Mouse (Mus musculus) lung, embryonic 16.5 days (tissue): ENCODE results near the gene Mfsd14a. TPM values are rescaled to one million over a fixed set of nuclear protein-coding genes. Genes with fewer than 3 reads are reported as not detected.

Experiments
- ATAC-seq: fragments of 200-750 bp; cut with Nextera tagmentation; 2 replicates; pipeline ENCODE4 v1.8.0; 2017; ENCODE audit warnings: low read depth, mild to moderate bottlenecking, moderate library complexity
- H3K27ac ChIP-seq: fragments of 300-500 bp; sonication (generic); 2 replicates; pipeline ENCODE4 v1.5.1; 2014; ENCODE audit warnings: mild to moderate bottlenecking, control low read depth, low read length
- H3K27me3 ChIP-seq: fragments of 300-500 bp; sonication (generic); 2 replicates; pipeline ENCODE4 v1.6.1; 2014; ENCODE audit warnings: low read depth, low read length, mixed read lengths; ENCODE audit not compliant: control insufficient read depth, insufficient read depth
- H3K36me3 ChIP-seq: fragments of 300-500 bp; sonication (generic); 2 replicates; pipeline ENCODE4 v1.6.1; 2014; ENCODE audit warnings: low read length; ENCODE audit not compliant: control insufficient read depth, insufficient read depth
- H3K4me1 ChIP-seq: fragments of 300-500 bp; sonication (generic); replicated peaks from 2 replicates; pipeline ENCODE4 v1.6.1; 2014; ENCODE audit warnings: low read length, mixed read lengths; ENCODE audit not compliant: control insufficient read depth, insufficient read depth
- H3K4me2 ChIP-seq: fragments of 300-500 bp; sonication (generic); 2 replicates; pipeline ENCODE4 v1.6.1; 2014; ENCODE audit warnings: low read depth, low read length, control low read depth
- H3K4me3 ChIP-seq: fragments of 300-500 bp; sonication (generic); 2 replicates; pipeline ENCODE4 v1.5.1; 2014; ENCODE audit warnings: mild to moderate bottlenecking, low read length, control low read depth
- H3K9ac ChIP-seq: fragments of 300-500 bp; sonication (generic); 2 replicates; pipeline ENCODE4 v1.6.1; 2014; ENCODE audit warnings: low read length, control low read depth
- H3K9me3 ChIP-seq: fragments of 300-500 bp; sonication (generic); 2 replicates; pipeline ENCODE4 v1.6.1; 2016; ENCODE audit warnings: low read length; ENCODE audit not compliant: control insufficient read depth
- whole genome bisulfite sequencing: fragments of 180-500 bp; shearing (Covaris S2); extraction: QIAGEN DNeasy Blood & Tissue Kit; methylation state at CpG from one replicate; pipeline ENCODE4 v1.1.7; 2014; 5-methylcytosine and 5-hydroxymethylcytosine counted together
- polyA plus RNA-seq: library from polyadenylated mRNA; unstranded; fragments of >200 nt; fragmentation: Nextera tagmentation; extraction: Ambion mirVana; gene quantifications from 2 replicates; pipeline ENCODE4 v1.2.1, GENCODE M21; 2015

Gene Mfsd14a
- 83.8 and 84.4 TPM in 2 replicates for polyA plus RNA-seq

DNA sequence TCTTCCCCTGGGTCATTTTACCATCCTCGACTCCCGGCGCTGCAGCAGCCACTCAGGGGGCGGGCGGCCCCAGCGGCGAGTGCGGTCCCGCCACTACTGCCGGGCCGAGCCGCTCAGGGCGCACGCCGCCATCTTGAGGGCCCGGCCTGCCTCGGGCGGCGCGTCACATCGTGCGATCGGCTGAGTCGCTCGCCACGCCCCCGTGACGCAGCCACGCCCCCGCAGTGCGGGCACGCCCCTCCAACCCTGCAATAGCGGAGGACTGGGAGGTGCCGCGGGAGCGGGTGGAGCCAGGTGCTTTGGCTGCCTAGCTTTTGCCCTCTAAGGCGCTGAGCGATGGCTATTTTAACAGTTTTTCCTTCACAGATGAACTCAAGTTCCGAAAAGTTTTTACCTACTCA, at the start of gene Mfsd14a:
Gene Mfsd14a (minus strand): TSS at position 215 of the 401 bp plus-strand sequence.
- peaks cover 22% of the 10 kb centered on the region for H3K4me1 ChIP-seq

DNA sequence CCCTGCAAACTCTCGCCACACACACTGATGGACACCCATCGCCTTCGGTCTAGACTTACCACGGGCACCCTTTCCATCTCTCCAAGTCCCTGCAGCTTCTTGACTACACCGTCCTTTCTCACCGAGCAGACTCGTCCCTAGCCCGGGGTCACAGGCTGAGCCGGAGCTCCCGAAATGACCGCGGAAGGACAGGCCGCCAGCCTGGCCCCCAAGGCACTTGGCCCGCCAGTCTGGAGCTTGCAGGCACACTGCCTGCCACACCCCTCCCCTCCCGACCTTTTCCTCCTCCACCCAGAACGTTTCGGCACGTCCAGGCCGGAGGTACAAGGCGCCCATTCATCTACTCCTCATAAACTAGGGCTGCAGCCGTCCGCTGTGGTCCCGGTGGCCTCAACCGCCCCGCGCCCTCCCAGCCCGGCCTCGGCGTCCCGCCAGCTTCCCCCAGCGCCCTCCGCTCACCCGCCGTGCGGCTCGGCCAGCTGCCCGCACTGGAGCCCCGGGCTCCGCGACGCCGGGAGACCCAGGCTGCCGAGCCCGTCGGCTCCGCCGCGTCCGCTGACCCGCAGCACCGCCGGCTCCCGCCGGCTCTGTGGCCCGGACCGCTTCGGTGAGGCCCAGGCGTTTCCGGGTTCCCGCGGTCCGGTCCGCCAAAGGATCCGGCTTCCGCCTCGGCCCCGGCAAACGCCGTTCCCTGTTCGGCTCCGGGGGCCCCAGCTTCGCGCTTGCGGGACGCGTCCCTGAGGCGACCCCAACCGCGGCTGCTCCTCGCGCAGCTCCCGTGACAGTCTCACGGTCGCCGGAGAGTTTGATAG, 49.4 kb upstream of the Mfsd14a start:
- peak; percentile 92 for ATAC-seq
- Histone ChIP-seq H3K4me1 (peaks cover 13% of the 10 kb centered on the region), H3K9me3 (no peaks in the 10 kb centered on the region), H3K27ac (peak overlapping the region; percentile 82), H3K4me2 (peak overlapping the region; percentile 82), H3K36me3 (peaks cover under 1% of the 10 kb centered on the region; the same call in 1 of the 2 replicates), H3K4me3 (peak overlapping the region; percentile 97), H3K27me3 (no peaks in the 10 kb centered on the region), H3K9ac (peak overlapping the region; percentile 98)
- WGBS, result under 1% methylated on average over 85 of the region's 85 CpGs

More for the DNA sequence above, at the start of gene Mfsd14a:
- H3K9me3 ChIP-seq, result no peaks in the 10 kb centered on the region
- WGBS, result under 1% methylated on average over 39 of the region's 39 CpGs
- H3K27me3 ChIP-seq, result no peaks in the 10 kb centered on the region
- peak within 1 kb of the TSS; percentile 83 for H3K4me3 ChIP-seq
- peak; percentile 100 for ATAC-seq
- peak within 1 kb of the TSS; percentile 92 for H3K9ac ChIP-seq
- peak within 1 kb of the TSS; percentile 90 for H3K27ac ChIP-seq
- H3K36me3 ChIP-seq, result no peaks in the 10 kb centered on the region
- peak within 1 kb of the TSS; percentile 73 for H3K4me2 ChIP-seq

GRCm38 (mm10) chr3:116710941-116711340, 48.5 kb upstream of the Mfsd14a start:
- peaks cover 13% of the 10 kb centered on the region for H3K4me1 ChIP-seq
- H3K4me2 ChIP-seq, result peak overlapping the region; percentile 82
- WGBS, result 42% methylated on average over 9 of the region's 9 CpGs

GRCm38 (mm10) chr3:116705637-116706204, 43.2 kb upstream of the Mfsd14a start:
- no peak overlapping the region for H3K4me2 ChIP-seq
- H3K27me3 ChIP-seq, result no peaks in the 10 kb centered on the region
- ATAC-seq, result no peak
- H3K9ac ChIP-seq, result no peak overlapping the region
- 100% methylated on average over 1 of the region's 1 CpGs for WGBS
- H3K4me1 ChIP-seq, result peaks cover under 1% of the 10 kb centered on the region; the same call in 1 of the 2 replicates
- H3K4me3 ChIP-seq, result no peak overlapping the region
- no peaks in the 10 kb centered on the region for H3K9me3 ChIP-seq
- no peak overlapping the region for H3K27ac ChIP-seq
- H3K36me3 ChIP-seq, result peaks cover 4% of the 10 kb centered on the region; the same call in 1 of the 2 replicates

More at GRCm38 (mm10) chr3:116710941-116711340, 48.5 kb upstream of the Mfsd14a start:
- Histone ChIP-seq H3K9me3 (no peaks in the 10 kb centered on the region), H3K27me3 (no peaks in the 10 kb centered on the region), H3K4me3 (peak overlapping the region; percentile 97), H3K9ac (peak overlapping the region; percentile 30), H3K36me3 (peaks cover 4% of the 10 kb centered on the region; the same call in 1 of the 2 replicates), H3K27ac (no peak overlapping the region)
- no peak for ATAC-seq

GRCm38 (mm10) chr3:116703835-116704234, 41.4 kb upstream of the Mfsd14a start:
- WGBS, result 93% methylated on average over 5 of the region's 5 CpGs

DNA sequence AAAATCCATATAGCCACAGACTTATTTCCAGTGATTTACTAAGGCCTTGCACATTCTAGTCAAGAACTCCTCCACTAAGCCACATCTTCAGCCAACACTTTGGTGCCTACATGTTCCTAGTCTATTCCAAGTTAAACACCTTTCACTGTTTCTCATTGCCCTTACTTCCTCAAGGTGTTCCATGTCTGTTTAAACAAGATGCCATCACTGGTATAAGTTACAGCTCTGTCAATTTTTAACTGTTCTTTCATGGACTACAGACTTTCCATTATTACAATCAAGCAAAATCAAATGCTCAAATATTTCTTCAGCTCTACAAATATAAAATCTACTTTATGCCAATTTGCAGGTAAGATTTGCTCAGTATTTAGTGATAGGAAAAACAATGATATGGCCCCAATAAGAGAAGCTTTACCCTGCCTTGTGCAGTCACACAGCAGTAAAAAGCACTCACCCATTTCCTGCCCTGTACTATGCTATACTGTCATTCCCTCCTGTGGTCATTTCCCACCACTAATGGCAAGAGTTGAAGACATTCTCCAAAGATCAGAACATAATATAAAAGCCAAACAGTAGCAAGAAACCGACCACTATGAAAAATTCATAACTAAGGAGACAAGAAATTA, 40.3 kb upstream of the Mfsd14a start:
- Histone ChIP-seq H3K9ac (no peak overlapping the region), H3K27ac (no peak overlapping the region), H3K4me2 (no peak overlapping the region), H3K4me1 (no peaks in the 10 kb centered on the region), H3K4me3 (no peak overlapping the region), H3K27me3 (no peaks in the 10 kb centered on the region), H3K9me3 (no peaks in the 10 kb centered on the region), H3K36me3 (peaks cover 4% of the 10 kb centered on the region; the same call in 1 of the 2 replicates)
- no peak for ATAC-seq
- 68% methylated on average over 1 of the region's 1 CpGs for WGBS

More at GRCm38 (mm10) chr3:116703835-116704234, 41.4 kb upstream of the Mfsd14a start:
- Histone ChIP-seq H3K9ac (no peak overlapping the region), H3K4me2 (no peak overlapping the region), H3K27me3 (no peaks in the 10 kb centered on the region), H3K9me3 (no peaks in the 10 kb centered on the region), H3K36me3 (peaks cover 4% of the 10 kb centered on the region; the same call in 1 of the 2 replicates), H3K27ac (no peak overlapping the region), H3K4me1 (no peaks in the 10 kb centered on the region), H3K4me3 (no peak overlapping the region)
- no peak for ATAC-seq

GRCm38 (mm10) chr3:116701601-116702000, 39.1 kb upstream of the Mfsd14a start:
- Histone ChIP-seq H3K4me2 (no peak overlapping the region), H3K27ac (no peak overlapping the region), H3K36me3 (peaks cover under 1% of the 10 kb centered on the region; the same call in 1 of the 2 replicates), H3K9me3 (no peaks in the 10 kb centered on the region), H3K9ac (no peak overlapping the region), H3K4me3 (no peak overlapping the region), H3K27me3 (no peaks in the 10 kb centered on the region), H3K4me1 (no peaks in the 10 kb centered on the region)
- WGBS, result 88% methylated on average over 4 of the region's 4 CpGs
- no peak for ATAC-seq

DNA sequence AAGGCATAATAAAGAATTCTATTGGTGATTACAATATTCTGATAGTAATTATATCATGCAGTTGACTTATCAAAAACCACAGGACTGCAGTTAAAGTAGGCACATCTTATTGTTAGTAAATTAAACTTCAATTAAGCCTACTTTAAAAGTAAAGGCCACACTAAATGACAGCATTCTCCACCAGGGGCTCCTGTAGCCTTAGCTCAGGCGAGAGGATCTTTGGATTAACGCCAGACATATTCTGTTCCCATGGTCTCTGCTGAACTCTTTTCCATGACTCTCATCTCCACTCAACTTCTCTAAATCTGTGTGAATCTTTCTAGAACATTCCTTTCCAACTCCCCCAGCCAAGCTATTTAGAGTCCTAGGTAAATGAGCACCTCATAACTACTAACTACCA, 36.3 kb upstream of the Mfsd14a start:
- 51% methylated on average over 2 of the region's 2 CpGs for WGBS
- no peaks in the 10 kb centered on the region for H3K4me1 ChIP-seq
- no peak overlapping the region for H3K4me3 ChIP-seq
- no peaks in the 10 kb centered on the region for H3K9me3 ChIP-seq
- H3K4me2 ChIP-seq, result no peak overlapping the region
- H3K27me3 ChIP-seq, result no peaks in the 10 kb centered on the region
- no peak overlapping the region for H3K9ac ChIP-seq
- no peak for ATAC-seq
- H3K27ac ChIP-seq, result no peak overlapping the region
- no peaks in the 10 kb centered on the region for H3K36me3 ChIP-seq

DNA sequence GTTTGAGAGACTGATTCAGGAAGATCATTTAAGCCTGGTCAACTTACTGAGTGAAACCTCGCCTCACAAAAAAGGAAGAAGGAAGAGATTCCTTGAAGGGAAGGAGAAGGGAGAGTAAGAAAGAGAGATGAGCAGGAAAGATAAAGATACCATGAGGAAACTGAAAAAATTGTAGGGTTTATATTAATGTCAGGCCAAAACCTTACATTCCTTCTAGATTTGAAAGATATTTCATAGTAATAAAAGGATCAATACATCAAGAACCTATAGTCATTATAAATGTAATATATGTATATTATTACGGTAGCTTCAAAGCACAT, 33.1 kb upstream of the Mfsd14a start:
- H3K9me3 ChIP-seq, result no peaks in the 10 kb centered on the region
- H3K4me1 ChIP-seq, result no peaks in the 10 kb centered on the region
- no peak for ATAC-seq
- no peaks in the 10 kb centered on the region for H3K27me3 ChIP-seq
- no peak overlapping the region for H3K4me3 ChIP-seq
- H3K4me2 ChIP-seq, result no peak overlapping the region
- no peak overlapping the region for H3K27ac ChIP-seq
- 82% methylated on average over 2 of the region's 2 CpGs for WGBS
- no peak overlapping the region for H3K9ac ChIP-seq
- no peaks in the 10 kb centered on the region for H3K36me3 ChIP-seq
